Mouse (Mus musculus): ENCODE data around the gene Ubtd2.

The Ubtd2 gene

GRCm38 (mm10) chr11:32454800-32455506 lies at the start of gene Ubtd2:
Gene Ubtd2 (plus strand): TSS chr11:32455370.
- DNase-seq, result peak; percentile 98 to 99

DNA sequence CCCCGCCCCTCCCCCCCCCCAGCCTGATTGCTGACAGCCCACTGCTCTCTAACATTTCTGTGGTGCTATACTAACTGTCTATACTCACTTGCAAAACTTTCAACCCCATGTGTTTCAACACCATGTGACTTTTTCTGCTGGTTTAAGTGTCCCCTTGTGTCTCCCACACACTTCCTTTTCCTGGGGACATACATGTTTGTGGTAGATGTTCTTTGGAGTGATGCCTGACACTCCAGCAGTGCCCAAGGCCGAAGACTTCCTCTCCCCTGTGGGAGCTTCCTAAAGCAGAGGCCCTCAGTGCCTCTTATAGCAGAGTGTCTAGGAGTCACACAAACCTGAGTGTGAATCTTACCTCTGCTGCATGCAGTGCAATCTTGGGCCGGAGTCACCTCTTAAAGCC lies 47.3 kb upstream of the Ubtd2 start:
- no peak for DNase-seq

DNA sequence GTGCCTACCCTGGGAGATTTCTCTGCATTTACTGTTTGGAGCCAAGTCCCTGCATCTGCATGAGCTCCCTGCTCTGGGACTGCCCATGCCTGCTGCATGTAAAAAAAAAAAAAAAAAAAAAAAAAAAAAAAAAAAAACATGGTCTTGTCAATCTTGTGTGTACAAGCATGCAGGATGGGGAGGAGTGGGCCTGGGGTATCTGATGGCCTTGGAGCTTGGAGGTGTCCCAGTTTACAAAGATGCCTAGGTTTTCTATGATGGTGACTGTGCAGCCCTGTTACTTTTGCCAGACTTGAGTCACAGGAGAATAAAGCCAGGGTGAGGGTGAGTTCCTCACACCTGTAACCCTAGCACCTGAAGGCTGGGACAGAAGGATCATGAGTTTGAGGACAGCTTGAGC lies 46.1 kb upstream of the Ubtd2 start:
- DNase-seq, result no peak

GRCm38 (mm10) chr11:32409823-32410562 lies 45.2 kb upstream of the Ubtd2 start:
- DNase-seq, result no peak

DNA sequence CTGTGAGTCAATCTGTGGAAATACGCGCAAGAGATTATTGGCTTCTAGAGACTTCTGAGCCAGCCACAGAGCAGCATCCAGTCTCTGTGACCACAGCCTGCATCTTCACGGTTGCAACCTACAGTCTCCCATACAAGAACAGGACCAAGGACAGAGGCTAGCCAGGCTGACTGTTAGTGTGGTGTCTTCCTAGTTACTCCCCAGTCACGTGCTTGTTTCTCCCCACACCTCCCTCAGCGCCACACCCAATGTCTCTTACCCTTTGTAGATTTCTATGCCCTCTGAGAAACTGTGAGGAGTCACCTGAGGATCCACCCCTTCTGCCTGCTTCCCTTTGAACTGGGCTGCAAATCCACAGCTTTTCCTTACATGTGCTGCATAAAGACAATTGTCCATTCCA lies 35.2 kb upstream of the Ubtd2 start:
- DNase-seq, result no peak

DNA sequence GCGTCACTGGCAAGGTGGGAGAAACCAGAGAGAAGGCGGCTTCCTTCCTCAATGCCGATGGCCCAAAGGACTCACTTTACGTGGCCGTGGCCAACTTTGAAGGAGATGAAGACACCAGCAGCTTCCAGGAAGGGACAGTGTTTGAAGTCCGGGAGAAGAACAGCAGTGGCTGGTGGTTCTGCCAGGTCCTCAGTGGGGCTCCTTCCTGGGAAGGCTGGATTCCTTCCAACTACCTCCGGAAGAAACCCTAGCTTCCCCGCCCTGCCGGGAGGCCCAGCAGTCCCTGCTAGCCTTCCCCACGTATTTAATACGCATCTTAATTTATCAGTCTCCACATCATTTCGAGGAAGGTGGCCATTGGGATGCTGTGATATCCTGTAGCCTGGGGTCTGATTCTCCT lies 31.9 kb upstream of the Ubtd2 start:
- DNase-seq, result peak; percentile 20 to 38

DNA sequence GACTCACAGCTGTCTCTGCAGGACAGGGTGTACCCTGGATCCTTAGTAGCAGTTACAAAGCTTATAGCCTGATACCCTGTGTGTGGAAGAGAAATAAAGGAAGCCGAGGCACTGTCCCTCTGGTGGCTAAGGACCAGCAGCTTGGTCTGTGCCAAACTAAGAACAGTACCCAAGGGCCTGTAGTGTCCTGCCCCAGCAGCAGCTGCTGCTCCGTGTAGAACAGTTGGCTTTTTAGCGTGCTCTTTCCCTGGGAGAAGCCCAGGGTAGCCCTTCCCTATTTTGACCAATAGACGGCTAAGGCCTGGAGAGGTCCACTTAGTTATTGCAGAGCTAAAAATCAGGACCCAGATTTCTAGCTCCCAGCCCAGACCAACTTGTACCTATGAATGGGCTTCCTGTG lies 30.6 kb upstream of the Ubtd2 start:
- no peak for DNase-seq

DNA sequence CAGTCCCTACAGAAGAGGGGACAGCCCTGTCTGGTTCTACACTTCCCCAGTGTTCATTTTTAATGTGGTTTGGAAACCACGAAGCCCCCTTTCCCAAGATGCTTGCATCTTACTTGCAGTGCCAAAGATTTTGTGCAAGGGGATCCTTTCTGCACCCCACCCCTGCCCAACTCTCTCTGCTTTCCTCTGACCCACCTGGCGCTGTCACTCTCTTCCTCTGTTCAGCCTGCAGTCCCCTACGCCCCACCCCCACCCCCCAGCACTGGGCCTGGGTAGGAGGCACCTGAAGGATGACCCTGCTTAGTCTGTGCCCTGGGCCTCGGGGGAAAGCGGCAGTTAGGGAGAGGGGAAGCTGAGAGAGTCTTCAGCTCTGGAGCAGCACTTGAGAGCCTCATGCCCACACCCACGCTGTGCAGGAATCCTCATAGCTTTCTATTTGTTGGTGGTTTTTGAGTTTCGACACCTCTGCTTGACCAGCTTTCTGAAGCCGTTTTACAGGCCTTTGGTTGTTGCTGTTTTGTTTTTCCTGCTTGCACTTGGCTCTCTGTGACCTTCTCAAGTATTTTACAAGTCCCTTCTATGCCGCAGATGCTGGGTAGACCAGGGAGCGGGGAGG lies 30.0 kb upstream of the Ubtd2 start:
- no peak for DNase-seq

- no peak for DNase-seq
Observed at GRCm38 (mm10) chr11:32427537-32427936, 27.6 kb upstream of the Ubtd2 start.

- no peak for DNase-seq
Observed at GRCm38 (mm10) chr11:32435410-32436060, 19.6 kb upstream of the Ubtd2 start.

GRCm38 (mm10) chr11:32442576-32442975 lies 12.6 kb upstream of the Ubtd2 start:
- DNase-seq, result no peak

DNA sequence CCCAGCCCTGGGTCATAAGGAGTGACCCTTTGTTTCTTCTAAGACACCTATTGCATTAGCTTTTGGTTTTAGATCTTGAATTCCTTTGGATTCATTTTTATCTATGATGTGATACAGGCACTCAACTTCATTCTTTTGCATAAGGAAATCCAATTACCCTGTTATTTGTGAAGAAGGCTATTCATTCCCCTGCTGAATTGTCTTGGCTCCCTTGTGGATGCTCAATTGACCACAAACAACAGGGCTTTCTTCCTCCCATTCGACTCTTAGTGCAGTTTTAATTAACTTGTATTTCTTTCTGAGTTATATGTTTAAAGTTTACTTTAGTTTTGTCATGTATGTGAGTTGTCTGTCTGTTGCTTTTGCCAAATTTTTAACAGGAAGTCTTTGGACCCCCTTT lies 10.9 kb upstream of the Ubtd2 start:
- no peak for DNase-seq

DNA sequence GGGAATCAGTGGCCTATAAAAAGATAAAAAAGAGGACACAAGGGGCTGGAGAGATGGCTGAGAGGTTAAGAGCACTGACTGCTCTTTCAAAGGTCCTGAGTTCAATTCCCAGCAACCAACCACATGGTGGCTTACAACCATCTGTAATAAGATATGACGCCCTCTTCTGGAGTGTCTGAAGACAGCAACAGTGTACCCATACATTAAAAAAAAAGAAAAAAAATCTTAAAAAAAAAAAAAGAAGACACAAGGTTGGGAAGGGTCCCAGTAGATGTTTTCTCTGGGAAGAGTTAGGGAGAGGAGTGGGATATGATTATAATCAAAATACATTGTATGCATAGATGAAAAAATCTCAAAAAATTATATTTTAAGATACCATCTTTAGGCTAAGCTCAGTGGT lies 10.0 kb upstream of the Ubtd2 start:
- DNase-seq, result no peak

- DNase-seq, result no peak
Observed at GRCm38 (mm10) chr11:32445637-32446226, 9.4 kb upstream of the Ubtd2 start.

- DNase-seq, result peak; percentile 69 to 74
Observed at GRCm38 (mm10) chr11:32450216-32450615, 5.0 kb upstream of the Ubtd2 start.

DNA sequence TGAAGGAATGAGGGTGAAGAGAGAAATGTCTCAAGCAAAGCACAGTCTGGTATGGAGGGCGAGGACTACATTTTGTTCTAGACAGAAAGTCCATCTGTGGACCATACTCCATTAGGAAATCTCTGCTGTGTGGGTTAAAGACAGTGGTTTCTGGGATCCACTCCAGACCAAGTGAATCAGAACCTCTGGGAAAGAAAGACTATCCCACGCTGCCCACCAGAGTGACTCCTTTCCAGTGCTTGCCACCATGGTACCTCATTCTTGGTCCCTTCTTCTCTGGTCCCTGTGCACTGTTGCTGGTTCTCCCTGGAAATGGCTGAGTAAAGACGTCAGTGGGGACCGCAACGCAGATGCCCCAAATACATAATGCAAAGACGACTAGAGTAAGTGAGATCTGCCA lies 3.9 kb upstream of the Ubtd2 start:
- no peak for DNase-seq

- DNase-seq, result no peak
Observed at GRCm38 (mm10) chr11:32452745-32453144, 2.4 kb upstream of the Ubtd2 start.

GRCm38 (mm10) chr11:32453353-32453915 lies 1.7 kb upstream of the Ubtd2 start:
- DNase-seq, result peak; percentile 37

DNA sequence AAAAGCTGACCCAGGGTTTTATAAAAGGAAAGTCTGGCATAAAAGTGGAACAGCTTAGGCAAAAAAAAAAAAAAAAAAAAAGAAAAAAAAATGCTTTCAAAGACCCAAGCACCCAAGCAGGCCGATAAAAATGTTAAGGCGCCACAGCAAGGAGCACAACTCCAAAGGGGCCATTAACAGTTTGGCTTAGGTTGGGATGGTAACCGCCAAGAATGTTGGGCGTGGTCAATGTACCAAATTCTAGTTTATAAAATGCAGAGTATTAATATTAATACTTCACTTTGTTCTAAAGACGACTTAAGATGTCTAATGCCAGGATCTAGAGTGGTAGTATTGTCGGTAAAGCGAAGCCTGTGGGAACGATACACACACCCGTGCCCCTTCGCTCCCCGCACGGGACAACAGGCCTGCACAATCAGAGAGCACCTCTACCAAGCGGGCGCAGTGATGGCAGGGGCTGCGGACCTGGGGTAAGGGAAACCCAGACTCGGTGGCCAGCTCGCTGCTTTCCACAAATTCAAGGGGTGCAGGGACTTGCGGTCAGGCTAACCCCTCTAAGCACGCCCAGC lies 855 bp upstream of the Ubtd2 start:
- no peak for DNase-seq

DNA sequence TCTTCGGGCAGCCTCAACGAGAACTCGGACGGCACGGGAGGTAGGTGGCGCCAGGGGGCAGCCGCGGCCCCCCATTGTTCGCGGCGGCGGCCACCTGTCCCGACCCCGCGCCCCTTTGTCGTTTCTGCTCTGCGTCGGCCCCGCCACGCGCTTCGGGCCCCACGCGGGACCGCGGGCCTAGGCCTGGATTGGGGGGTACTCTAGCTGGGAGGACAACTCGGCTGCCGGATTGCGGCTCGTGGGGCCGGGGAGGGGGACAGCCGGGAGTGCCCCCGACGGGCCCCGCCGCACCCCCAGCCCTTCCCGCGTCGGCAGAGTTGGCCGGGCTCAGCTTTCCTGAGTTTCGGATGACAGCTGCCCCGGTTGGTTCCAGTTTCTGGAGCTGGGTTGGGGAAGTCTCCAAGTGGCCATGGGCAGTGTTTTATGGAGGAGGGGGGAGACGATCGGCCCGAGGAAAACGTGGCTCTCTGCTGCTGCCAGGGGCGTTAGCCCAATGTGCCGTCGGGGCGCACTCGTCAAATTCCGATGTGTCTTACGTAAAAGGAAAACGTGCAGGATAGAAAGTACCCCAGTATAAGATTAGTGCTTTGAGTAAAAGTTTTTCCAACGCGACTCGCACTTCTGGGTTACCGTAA lies 454 bp downstream of the Ubtd2 start:
- DNase-seq, result peak in 1 of 2 experiments; percentile 46

DNA sequence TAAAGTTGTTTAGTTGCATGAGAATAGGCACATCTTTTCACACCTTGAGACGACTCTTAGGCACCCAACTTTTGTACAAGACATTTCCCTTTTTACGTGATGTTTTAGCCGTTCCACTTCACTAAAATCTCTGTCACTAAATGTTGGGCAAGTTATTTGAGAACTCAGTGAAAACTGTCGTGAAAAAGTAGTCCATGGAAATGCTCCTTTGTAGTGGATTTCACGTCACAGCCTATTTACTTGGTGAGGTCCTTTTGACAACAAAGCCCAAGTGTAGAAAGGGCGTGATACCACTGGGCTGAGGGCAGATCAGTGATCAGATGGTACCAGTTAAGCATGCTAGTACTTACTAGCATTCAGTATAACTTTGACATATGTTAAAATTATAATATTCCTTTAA lies 1.2 kb downstream of the Ubtd2 start:
- no peak for DNase-seq

DNA sequence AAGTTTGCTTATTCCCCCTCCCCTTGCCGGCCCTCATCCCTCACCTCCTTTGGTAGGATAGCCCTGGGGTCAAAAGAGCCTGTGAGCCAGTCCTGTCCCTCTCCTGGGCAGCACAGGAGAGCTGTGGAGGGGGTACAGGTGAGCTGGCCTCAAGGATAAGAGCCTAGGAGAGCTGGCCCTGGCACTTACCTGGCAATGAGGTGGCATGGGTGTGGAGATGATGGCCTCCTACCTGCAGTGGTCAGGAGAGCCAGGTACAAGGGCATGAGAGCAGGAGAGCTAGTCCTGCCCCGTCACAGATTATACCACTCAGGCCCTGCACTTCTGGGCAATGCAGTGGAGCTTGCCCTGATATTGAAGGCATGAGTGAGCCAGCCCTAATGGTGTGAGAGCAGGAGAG lies 9.1 kb downstream of the Ubtd2 start:
- no peak for DNase-seq
